Mouse (Mus musculus) liver, embryonic 11.5 days (tissue): ENCODE data around the gene Sumo2. TPM values are rescaled to one million over a fixed set of nuclear protein-coding genes. Genes with fewer than 3 reads are reported as not detected.
A peak's percentile ranks its signal among the peaks of the same experiment; 100 is the strongest.
"Not testable (repeated sequence)": the region's sequence is repeated elsewhere in the genome, so short reads cannot be mapped to it uniquely, and the experiment has no call there.

Experiments
- ATAC-seq: fragments of 200-750 bp; cut with Nextera tagmentation; replicated peaks from 2 replicates; pipeline ENCODE4 v1.8.0; 2017; ENCODE audit warnings: moderate number of reproducible peaks, mild to moderate bottlenecking, moderate TSS enrichment, moderate library complexity; ENCODE audit not compliant: low FRiP score
- DNase-seq: peaks from one replicate; pipeline ENCODE4 v3.0.0-alpha.2; 2017; ENCODE audit warnings: low spot score
- H3K27ac ChIP-seq: fragments of 300-500 bp; sonication (generic); 2 replicates; pipeline ENCODE4 v1.5.1; 2014; ENCODE audit warnings: mild to moderate bottlenecking, low read depth, low read length, control low read depth
- H3K27me3 ChIP-seq: fragments of 300-500 bp; sonication (generic); replicated peaks from 2 replicates; pipeline ENCODE4 v1.6.1; 2014; ENCODE audit warnings: low read length, mixed read lengths; ENCODE audit not compliant: control insufficient read depth, insufficient read depth
- H3K36me3 ChIP-seq: fragments of 300-500 bp; sonication (generic); 2 replicates; pipeline ENCODE4 v1.6.1; 2014; ENCODE audit warnings: mild to moderate bottlenecking, low read length, moderate library complexity, mixed read lengths; ENCODE audit not compliant: control insufficient read depth, insufficient read depth
- H3K4me1 ChIP-seq: fragments of 300-500 bp; sonication (generic); replicated peaks from 2 replicates; pipeline ENCODE4 v1.6.1; 2014; ENCODE audit warnings: low read length, mixed read lengths; ENCODE audit not compliant: control insufficient read depth, insufficient read depth
- H3K4me2 ChIP-seq: fragments of 300-500 bp; sonication (generic); 2 replicates; pipeline ENCODE4 v1.6.1; 2014; ENCODE audit warnings: mild to moderate bottlenecking, control low read depth, moderate library complexity
- H3K4me3 ChIP-seq: fragments of 300-500 bp; sonication (generic); 2 replicates; pipeline ENCODE4 v1.5.1; 2014; ENCODE audit warnings: low read depth, low read length, control low read depth
- H3K9ac ChIP-seq: fragments of 300-500 bp; sonication (generic); 2 replicates; pipeline ENCODE4 v1.6.1; 2014; ENCODE audit warnings: low read depth, low read length, control low read depth
- H3K9me3 ChIP-seq: fragments of 300-500 bp; sonication (generic); 2 replicates; pipeline ENCODE4 v1.6.1; 2016; ENCODE audit warnings: low read length, inconsistent platforms, mixed read lengths; ENCODE audit not compliant: control insufficient read depth
- WGBS: fragments of 180-500 bp; shearing (Covaris S2); extraction: QIAGEN DNeasy Blood & Tissue Kit; methylation state at CpG from one replicate; pipeline ENCODE4 v1.1.7; 2014; 5-methylcytosine and 5-hydroxymethylcytosine counted together
- polyA plus RNA-seq: library from polyadenylated mRNA; unstranded; fragments of >200 nt; fragmentation: Nextera tagmentation; extraction: Ambion mirVana; gene quantifications from 2 replicates; pipeline ENCODE4 v1.2.1, GENCODE M21; 2014

The Sumo2 gene
- polyA plus RNA-seq, 1 experiment from 2014 or later, result 874 TPM

DNA sequence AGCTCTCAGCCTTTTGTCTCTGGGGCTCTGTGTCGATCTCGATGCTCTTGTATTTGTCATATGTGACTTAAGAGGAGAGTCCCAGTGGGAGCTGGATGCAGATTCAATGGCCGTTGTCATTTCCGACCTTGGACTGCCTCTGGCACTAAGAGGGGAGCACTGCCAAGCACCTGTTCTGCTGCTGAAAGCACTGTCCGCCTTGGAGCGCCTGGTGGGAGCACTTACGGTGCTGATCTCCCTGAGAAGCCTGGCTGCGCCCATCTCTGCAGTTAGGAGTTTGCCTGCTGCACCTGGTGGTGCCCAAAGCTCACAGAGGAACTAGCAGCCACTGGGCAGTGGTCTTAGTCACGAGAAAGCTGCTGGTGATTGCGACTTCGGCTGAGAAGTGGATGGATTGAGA is 52.8 kb downstream of the Sumo2 start:
- H3K9ac ChIP-seq, result no peak overlapping the region
- H3K9me3 ChIP-seq, result no peaks in the 10 kb centered on the region
- H3K4me2 ChIP-seq, result no peak overlapping the region
- no peak for DNase-seq
- H3K27me3 ChIP-seq, result no peaks in the 10 kb centered on the region
- 74% methylated on average over 11 of the region's 11 CpGs for WGBS
- no peaks in the 10 kb centered on the region for H3K4me1 ChIP-seq
- H3K27ac ChIP-seq, result no peak overlapping the region
- H3K4me3 ChIP-seq, result no peak overlapping the region
- no peaks in the 10 kb centered on the region; the same call in 1 of the 2 replicates for H3K36me3 ChIP-seq
- ATAC-seq, result no peak

DNA sequence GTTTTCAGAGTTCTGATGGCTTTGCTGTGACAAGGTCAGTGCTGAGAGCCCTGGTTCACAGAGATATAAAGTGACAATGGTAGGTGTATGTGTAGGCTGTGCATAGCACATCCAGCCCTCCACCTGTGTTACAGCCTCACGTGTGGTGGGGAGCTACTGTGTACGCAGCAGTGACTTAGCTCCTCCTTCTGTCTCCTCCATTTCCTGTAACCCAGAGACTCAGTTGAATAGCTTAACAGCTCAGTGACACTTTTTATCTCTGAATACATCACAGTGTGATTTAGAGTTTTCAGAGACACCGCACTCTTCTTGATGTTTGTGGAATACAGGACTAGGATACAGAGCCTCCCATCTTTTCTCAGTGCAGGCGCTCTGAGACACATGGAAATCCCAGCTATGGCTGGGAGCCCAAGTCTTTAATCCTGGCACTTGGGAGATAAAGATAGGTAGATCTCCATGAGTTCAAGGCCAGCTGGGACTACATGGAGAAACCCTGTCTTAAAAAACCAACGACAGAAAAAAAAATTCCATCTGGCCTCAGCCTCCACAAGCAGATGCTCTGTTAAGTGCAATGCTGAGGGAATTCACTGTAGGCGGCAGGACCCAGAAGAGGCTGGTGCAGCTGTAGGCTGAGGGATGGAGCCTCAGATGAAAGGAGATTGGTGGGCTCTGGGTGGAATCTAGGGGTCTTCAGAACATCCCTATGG is 54.4 kb downstream of the Sumo2 start:
- H3K36me3 ChIP-seq, result no peaks in the 10 kb centered on the region; the same call in 1 of the 2 replicates
- H3K9ac ChIP-seq, result no peak overlapping the region
- H3K27me3 ChIP-seq, result no peaks in the 10 kb centered on the region
- ATAC-seq, result no peak
- H3K4me3 ChIP-seq, result no peak overlapping the region
- no peak overlapping the region for H3K27ac ChIP-seq
- H3K9me3 ChIP-seq, result no peaks in the 10 kb centered on the region
- no peak for DNase-seq
- H3K4me1 ChIP-seq, result peaks cover 3% of the 10 kb centered on the region
- no peak overlapping the region for H3K4me2 ChIP-seq
- 76% methylated on average over 6 of the region's 6 CpGs for WGBS

DNA sequence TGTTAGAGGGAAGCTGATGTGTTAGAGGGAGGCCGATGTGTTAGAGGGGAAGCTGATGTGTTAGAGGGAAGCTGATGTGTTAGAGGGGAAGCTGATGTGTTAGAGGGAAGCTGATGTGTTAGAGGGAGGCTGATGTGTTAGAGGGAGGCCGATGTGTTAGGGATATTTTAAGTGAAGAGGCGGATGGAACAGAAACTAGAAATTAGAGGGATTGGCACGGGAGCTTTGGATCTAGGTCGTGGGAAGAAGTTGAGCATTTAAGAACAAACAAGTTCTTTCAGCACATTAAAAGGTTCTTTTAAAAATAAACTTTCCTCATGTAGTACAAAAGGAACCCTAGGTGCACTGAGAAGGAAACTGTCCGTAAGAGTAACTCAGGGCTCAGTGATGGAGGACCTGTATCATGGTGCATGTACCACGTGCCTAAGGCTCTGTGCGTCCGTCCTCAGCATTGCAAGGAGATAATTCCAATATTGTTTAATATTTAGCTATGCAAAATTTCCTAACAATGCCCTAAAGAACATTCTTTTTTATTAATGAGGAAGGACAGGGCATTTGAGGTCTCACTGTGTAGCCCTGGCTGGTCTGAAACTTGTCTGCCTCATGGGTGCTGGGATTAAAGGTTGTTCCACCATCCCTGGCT is 57.7 kb downstream of the Sumo2 start:
- Histone ChIP-seq H3K27ac (no peak overlapping the region), H3K9ac (no peak overlapping the region), H3K4me1 (peaks cover 15% of the 10 kb centered on the region), H3K4me3 (no peak overlapping the region), H3K4me2 (no peak overlapping the region), H3K36me3 (no peaks in the 10 kb centered on the region), H3K9me3 (no peaks in the 10 kb centered on the region), H3K27me3 (no peaks in the 10 kb centered on the region)
- 79% methylated on average over 9 of the region's 9 CpGs for WGBS
- DNase-seq (no peak), ATAC-seq (no peak)

DNA sequence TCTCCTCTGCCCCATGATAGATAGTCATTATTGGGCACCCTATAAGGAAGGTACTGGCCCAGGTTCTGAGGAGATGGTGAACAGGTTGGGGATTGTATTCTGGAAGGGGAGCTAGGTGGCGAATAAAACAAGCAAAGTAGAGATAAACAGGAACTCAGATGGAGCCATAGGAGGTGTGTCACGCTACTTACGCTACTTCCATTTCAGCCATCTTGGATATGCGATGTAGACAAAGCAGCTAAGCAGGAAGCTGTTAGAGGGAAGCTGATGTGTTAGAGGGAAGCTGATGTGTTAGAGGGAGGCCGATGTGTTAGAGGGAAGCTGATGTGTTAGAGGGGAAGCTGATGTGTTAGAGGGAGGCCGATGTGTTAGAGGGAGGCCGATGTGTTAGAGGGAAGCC is 58.7 kb downstream of the Sumo2 start:
- H3K36me3 ChIP-seq, H3K9ac ChIP-seq, H3K9me3 ChIP-seq, H3K27me3 ChIP-seq, ATAC-seq, DNase-seq, H3K27ac ChIP-seq: not testable (repeated sequence)
- WGBS, result 64% methylated on average over 7 of the region's 7 CpGs
- Histone ChIP-seq H3K4me2 (peak overlapping the region; percentile 75; the same call in 1 of the 2 replicates), H3K4me3 (peak overlapping the region; percentile 1; the same call in 1 of the 2 replicates), H3K4me1 (peaks cover 15% of the 10 kb centered on the region)

DNA sequence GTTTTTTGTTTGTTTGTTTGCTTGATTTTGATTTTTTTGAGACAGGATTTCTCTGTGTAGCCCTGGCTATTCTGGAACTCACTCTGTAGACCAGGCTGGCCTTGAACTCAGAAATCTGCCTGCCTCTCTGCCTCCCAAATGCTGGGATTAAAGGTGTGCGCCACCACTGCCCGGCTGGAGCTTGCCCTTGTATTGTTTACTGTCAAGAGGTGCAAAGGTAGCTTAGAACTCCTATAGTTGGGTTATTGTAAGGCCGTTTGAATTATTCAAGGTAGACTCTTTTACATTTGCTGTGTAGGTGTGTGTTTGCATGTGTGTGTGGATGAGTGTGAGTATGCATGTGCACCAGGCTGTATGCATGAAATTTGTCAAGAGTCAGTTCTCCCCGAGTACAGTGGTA is 59.4 kb downstream of the Sumo2 start:
- H3K27me3 ChIP-seq, H3K36me3 ChIP-seq, DNase-seq, H3K27ac ChIP-seq, H3K9me3 ChIP-seq, ATAC-seq: not testable (repeated sequence)
- Histone ChIP-seq H3K4me1 (peaks cover 15% of the 10 kb centered on the region), H3K9ac (0 out of 2 replicates have a peak overlapping the region, but pooled peaks have one; percentile 12), H3K4me3 (peak overlapping the region; percentile 88), H3K4me2 (peak overlapping the region; percentile 75)
- WGBS, result 77% methylated on average over 4 of the region's 4 CpGs

DNA sequence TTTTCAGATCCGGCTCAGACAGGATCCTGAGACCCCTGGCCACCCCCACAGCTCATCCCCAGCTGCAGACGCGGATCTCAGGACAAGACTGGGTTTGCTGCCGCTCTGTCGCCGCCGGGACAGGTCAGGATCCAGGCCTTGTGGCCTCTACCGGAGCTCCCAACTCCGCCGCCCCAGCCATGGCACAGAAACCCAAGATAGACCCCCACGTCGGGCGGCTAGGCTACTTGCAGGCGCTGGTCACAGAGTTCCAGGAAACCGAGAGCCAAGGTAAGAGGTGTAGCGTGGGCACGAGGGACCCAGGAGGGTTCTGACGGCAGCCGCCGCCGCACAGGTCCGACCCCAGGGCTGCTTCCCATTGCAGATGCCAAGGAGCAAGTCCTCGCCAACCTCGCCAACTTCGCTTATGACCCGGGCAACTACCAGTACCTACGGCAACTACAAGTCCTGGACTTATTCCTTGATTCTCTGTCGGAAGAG is 60.3 kb downstream of the Sumo2 start:
- WGBS, result 3% methylated on average over 28 of the region's 28 CpGs
- peaks cover 15% of the 10 kb centered on the region for H3K4me1 ChIP-seq

DNA sequence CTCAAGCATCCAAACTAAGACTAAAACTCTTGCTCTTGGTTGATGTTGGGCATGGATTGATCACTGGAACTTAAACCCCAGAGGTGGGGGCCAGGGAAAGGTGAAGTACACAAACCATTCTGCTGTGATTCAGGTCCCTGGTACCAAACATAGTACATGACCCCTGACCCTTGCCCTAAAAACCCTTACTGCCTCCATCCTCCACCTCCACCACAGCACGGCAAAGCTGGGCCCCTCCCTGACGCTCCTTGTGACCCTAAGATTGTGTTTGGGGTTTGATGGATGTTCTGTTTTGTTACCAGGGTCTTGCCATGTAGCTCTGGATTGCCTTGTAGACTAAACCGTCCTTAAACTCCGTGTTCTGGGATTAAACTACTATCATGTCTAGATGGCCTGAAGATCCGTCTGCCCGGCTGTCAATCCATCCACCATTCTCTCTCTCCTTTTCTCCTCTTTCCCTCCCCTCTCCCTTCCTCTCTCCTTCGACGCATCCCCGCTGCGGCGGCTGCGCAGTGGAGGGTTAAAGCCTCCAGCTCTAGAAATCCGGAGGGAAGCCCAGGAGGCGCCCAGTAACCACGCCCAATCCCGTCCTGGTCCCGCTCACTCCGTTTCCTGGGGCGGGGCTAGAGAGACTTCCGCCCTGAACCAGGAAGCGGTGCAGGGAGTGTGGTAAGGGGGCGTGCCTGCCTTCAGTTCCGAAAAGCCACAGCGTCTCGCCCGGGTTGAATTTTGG is 60.9 kb downstream of the Sumo2 start, which contains the start of gene Armc7:
TSS of gene Armc7 (plus strand) at position 643 of the 733 bp plus-strand sequence.
- peak within 1 kb of the TSS; percentile 88 for H3K4me3 ChIP-seq
- 1% methylated on average over 26 of the region's 26 CpGs for WGBS
- H3K9me3 ChIP-seq, result no peaks in the 10 kb centered on the region
- ATAC-seq, result peak; percentile 95
- peak within 1 kb of the TSS; percentile 75 for H3K4me2 ChIP-seq
- peak within 1 kb of the TSS; percentile 65 for H3K27ac ChIP-seq
- H3K36me3 ChIP-seq, result no peaks in the 10 kb centered on the region
- peak within 1 kb of the TSS; percentile 84 for H3K9ac ChIP-seq
- DNase-seq, result peak; percentile 94
- H3K27me3 ChIP-seq, result no peaks in the 10 kb centered on the region
- peaks cover 15% of the 10 kb centered on the region for H3K4me1 ChIP-seq

More for the DNA sequence above, 60.3 kb downstream of the Sumo2 start:
- peak overlapping the region; percentile 1 for H3K27ac ChIP-seq
- DNase-seq (no peak), ATAC-seq (peak; percentile 40)
- no peaks in the 10 kb centered on the region for H3K27me3 ChIP-seq
- H3K9ac ChIP-seq, result peak overlapping the region; percentile 84
- H3K36me3 ChIP-seq, result no peaks in the 10 kb centered on the region
- H3K9me3 ChIP-seq, result no peaks in the 10 kb centered on the region
- peak overlapping the region; percentile 75 for H3K4me2 ChIP-seq
- H3K4me3 ChIP-seq, result peak overlapping the region; percentile 88

DNA sequence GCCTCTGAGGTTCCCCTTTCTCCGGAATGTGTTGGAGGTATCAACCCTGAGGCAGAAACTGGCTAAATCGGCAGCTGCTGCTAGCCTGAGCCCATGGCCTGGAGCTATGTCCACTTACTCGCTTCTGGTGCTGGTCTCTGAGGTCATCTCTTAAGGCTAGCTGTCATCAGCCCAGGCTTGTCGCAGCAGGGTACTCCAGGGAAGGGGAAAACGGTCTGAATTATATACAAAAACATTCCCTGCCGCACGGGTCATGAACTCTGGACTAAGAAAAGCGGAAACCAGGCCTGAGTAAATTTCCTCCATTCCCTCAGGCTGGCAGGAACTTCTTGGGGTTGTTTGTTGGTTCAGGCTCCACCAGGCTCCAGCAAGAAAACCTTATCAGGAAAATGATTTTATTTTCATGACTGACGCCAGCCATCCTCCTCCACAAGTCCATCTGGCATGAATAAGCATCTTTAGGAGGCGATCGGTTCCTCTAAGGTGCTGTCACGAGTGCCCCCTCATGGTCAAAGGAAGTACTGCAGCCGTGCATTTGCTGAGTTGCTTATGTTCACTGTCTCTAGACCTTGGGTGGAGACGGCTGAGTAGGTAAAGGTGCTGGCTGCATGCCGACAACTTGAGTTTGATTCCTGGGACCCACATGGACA is 62.3 kb downstream of the Sumo2 start:
- DNase-seq (peak; percentile 85), ATAC-seq (peak; percentile 52)
- H3K27ac ChIP-seq, result 0 out of 2 replicates have a peak overlapping the region, but pooled peaks have one; percentile 2
- no peak overlapping the region for H3K4me2 ChIP-seq
- 23% methylated on average over 15 of the region's 15 CpGs for WGBS
- no peak overlapping the region for H3K9ac ChIP-seq
- peaks cover 15% of the 10 kb centered on the region for H3K4me1 ChIP-seq
- H3K27me3 ChIP-seq, result no peaks in the 10 kb centered on the region
- no peak overlapping the region for H3K4me3 ChIP-seq
- no peaks in the 10 kb centered on the region for H3K9me3 ChIP-seq
- no peaks in the 10 kb centered on the region for H3K36me3 ChIP-seq
